Mouse (Mus musculus): ENCODE data around the gene Nat14. TPM values are rescaled to one million over a fixed set of nuclear protein-coding genes. Genes with fewer than 3 reads are reported as not detected.
A peak's percentile ranks its signal among the peaks of the same experiment; 100 is the strongest.

Nat14 gene
- total and polyA plus RNA-seq, 3 experiments = 3.5 to 5.8 (median 5.6) TPM

DNA sequence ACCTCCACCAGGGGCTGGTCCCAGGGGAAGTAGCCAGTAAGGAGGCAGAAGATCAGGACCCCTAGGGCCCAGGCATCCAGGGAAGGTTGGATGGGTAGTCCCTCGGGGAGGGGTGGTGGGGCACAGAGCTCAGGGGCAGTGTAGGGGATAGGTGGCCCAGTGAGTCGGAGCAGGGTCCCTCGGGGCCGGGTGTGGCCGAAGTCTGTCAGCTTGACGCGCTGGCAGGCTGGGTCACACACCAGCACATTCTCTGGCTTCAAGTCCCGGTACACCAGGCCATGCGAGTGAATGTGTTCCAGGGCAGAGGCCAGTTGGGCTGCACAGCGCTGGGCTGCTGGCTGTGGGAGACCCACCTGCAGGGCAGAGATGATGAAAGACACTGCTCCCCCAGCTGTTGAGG lies 35.5 kb downstream of the Nat14 start:
- TF ChIP-seq POLR2A (IDR thresholded peaks at IDR 0.05; ENCODE audit: insufficient read depth, low read depth, low read length) = no peak
- no peak for TF ChIP-seq CTCF (IDR thresholded peaks at IDR 0.05)
- TF ChIP-seq EP300 (IDR thresholded peaks at IDR 0.05; ENCODE audit: insufficient read depth, low read depth, low read length) = no peak
- H3K4me3 ChIP-seq = no peak overlapping the region
- DNase-seq = no peak
- no peaks in the 10 kb centered on the region for H3K79me2 ChIP-seq (replicated peaks; ENCODE audit: control insufficient read depth, insufficient read depth, low read length)
- H3K4me1 ChIP-seq (ENCODE audit: control insufficient read depth, insufficient read depth, low read length) = peaks cover 2% of the 10 kb centered on the region; the same call in 1 of the 2 replicates
- no peaks in the 10 kb centered on the region for H3K27me3 ChIP-seq (ENCODE audit: control insufficient read depth, insufficient read depth, low read length)
- no peaks in the 10 kb centered on the region for H3K36me3 ChIP-seq (ENCODE audit: control insufficient read depth, insufficient read depth, low read length)
- intact Hi-C loops (cut with DNase I) = no loop called here
- 65% methylated on average over 10 of the region's 10 CpGs for WGBS
- no peak overlapping the region for H3K27ac ChIP-seq
- no peak overlapping the region for H3K9ac ChIP-seq (ENCODE audit: low read depth, low read length)

DNA sequence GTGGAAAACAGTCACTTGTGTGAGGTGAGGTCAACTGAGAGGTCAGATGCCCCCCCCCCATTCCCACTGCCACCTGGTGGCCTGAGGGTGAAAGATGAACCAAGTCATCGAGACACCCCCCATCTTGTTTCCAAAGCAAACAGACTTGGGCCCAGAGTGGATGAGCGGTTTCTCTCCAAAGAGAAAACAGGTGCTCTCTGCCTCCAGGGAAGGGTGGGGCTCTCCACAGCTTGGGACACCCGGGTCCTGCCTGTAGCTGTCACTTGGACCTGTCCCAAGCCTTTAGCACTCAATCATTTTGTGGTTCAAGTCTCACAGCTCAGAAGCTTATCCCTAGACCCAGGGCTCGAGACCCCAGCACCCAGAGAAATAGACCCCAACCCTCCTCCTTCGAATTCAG lies 41.7 kb downstream of the Nat14 start:
- Histone ChIP-seq H3K4me1 (ENCODE audit: control insufficient read depth, insufficient read depth, low read length) (no peaks in the 10 kb centered on the region), H3K9ac (ENCODE audit: low read depth, low read length) (no peak overlapping the region), H3K27ac (no peak overlapping the region; the same call in 1 of the 2 replicates), H3K79me2 (replicated peaks; ENCODE audit: control insufficient read depth, insufficient read depth, low read length) (no peaks in the 10 kb centered on the region), H3K27me3 (ENCODE audit: control insufficient read depth, insufficient read depth, low read length) (no peaks in the 10 kb centered on the region), H3K36me3 (ENCODE audit: control insufficient read depth, insufficient read depth, low read length) (no peaks in the 10 kb centered on the region), H3K4me3 (no peak overlapping the region)
- peak; percentile 19 for TF ChIP-seq CTCF (IDR thresholded peaks at IDR 0.05)
- no peak for TF ChIP-seq POLR2A (IDR thresholded peaks at IDR 0.05; ENCODE audit: insufficient read depth, low read depth, low read length)
- intact Hi-C loops (cut with DNase I) = no loop called here
- DNase-seq = no peak
- 68% methylated on average over 5 of the region's 5 CpGs for WGBS

DNA sequence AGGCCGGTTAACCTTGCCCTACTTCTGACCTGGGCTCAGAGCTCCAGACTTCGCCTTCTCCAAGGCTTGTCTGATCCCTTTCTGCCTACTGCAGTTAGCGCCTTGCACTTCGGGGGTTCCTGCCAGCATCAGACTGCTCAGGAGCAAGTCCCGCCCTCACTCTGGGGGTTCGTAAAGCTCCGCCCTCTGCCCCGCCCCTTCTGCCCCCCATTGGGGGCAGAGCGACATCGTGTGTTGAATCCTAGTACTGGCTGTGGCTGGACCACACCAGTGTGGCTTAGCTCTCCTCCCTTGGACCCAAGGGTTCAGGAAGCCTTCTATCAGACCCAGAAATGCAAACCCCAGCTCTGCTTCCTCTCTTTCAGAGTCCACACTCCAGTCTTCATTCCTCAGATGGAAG lies 42.4 kb downstream of the Nat14 start, which contains the start of gene Sbk2:
TSS of gene Sbk2 (minus strand) at position 135 of the 400 bp plus-strand sequence.
- no peaks in the 10 kb centered on the region for H3K4me1 ChIP-seq (ENCODE audit: control insufficient read depth, insufficient read depth, low read length)
- no peak within 1 kb of the TSS; the same call in 1 of the 2 replicates for H3K9ac ChIP-seq (ENCODE audit: low read depth, low read length)
- no peak; the same call in 1 of the 2 replicates for TF ChIP-seq POLR2A (IDR thresholded peaks at IDR 0.05; ENCODE audit: insufficient read depth, low read depth, low read length)
- peak; percentile 79; the same call in 1 of the 2 replicates for TF ChIP-seq EP300 (IDR thresholded peaks at IDR 0.05; ENCODE audit: insufficient read depth, low read depth, low read length)
- peak; percentile 91 for TF ChIP-seq CTCF (IDR thresholded peaks at IDR 0.05)
- H3K27ac ChIP-seq = peak within 1 kb of the TSS; percentile 61; the same call in 1 of the 2 replicates
- no peaks in the 10 kb centered on the region for H3K36me3 ChIP-seq (ENCODE audit: control insufficient read depth, insufficient read depth, low read length)
- H3K79me2 ChIP-seq (replicated peaks; ENCODE audit: control insufficient read depth, insufficient read depth, low read length) = no peaks in the 10 kb centered on the region
- peak within 1 kb of the TSS; percentile 30; the same call in 1 of the 2 replicates for H3K4me3 ChIP-seq
- 2% methylated on average over 10 of the region's 10 CpGs for WGBS
- intact Hi-C loops (cut with DNase I) = loop anchor here (1.0 kb wide), 1 partner anchor 21 kb away; no protein-coding TSS in a partner anchor
- H3K27me3 ChIP-seq (ENCODE audit: control insufficient read depth, insufficient read depth, low read length) = no peaks in the 10 kb centered on the region
- peak; percentile 82 to 87 for DNase-seq

DNA sequence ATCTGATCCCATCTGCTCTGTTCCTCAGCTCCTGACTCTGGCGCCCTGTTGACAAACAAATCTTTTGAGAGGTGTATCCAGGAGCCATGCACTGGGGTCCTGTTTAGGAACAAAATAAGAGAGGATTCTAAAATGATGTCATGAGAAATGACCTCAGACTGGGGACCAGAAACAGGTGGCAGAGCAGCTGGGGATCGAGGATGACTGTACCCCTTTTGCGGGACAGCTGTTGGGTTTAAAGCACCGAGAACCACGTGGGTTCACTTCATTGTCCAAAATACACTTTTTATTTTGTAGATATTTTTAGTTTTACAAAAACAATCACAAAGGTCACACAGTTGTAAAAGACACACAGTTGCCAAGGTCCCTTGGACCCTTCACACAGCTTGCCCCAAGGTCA lies 43.2 kb downstream of the Nat14 start:
- intact Hi-C loops (cut with DNase I) = loop anchor here (1.0 kb wide), 1 partner anchor 22 kb away; no protein-coding TSS in a partner anchor
- no peaks in the 10 kb centered on the region for H3K4me1 ChIP-seq (ENCODE audit: control insufficient read depth, insufficient read depth, low read length)
- no peak for TF ChIP-seq POLR2A (IDR thresholded peaks at IDR 0.05; ENCODE audit: insufficient read depth, low read depth, low read length)
- no peak for TF ChIP-seq CTCF (IDR thresholded peaks at IDR 0.05)
- no peak for TF ChIP-seq EP300 (IDR thresholded peaks at IDR 0.05; ENCODE audit: insufficient read depth, low read depth, low read length)
- DNase-seq = no peak
- no peak overlapping the region for H3K9ac ChIP-seq (ENCODE audit: low read depth, low read length)
- WGBS = 69% methylated on average over 5 of the region's 5 CpGs
- H3K27me3 ChIP-seq (ENCODE audit: control insufficient read depth, insufficient read depth, low read length) = no peaks in the 10 kb centered on the region
- H3K36me3 ChIP-seq (ENCODE audit: control insufficient read depth, insufficient read depth, low read length) = no peaks in the 10 kb centered on the region
- H3K27ac ChIP-seq = no peak overlapping the region
- no peak overlapping the region for H3K4me3 ChIP-seq
- H3K79me2 ChIP-seq (replicated peaks; ENCODE audit: control insufficient read depth, insufficient read depth, low read length) = no peaks in the 10 kb centered on the region

DNA sequence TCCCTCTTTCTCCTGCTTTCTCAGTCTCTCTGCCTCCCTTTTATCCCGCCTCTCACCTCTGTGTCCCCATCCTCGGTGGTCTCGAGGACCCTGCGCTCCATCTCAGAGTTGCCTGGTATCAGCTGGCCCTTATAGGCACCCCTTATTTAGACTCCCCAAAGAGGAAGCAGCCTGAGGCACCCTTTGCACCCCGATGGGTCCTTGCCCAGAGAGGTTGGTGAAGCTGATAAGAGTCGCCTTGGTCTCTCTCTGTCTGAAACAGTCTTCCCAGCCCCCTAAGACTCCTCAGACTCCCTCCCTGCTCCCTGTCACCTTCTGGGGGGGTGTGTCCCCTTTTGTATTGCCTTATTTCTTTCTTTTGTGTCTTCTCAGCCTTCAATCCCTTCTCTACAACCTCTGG lies 49.2 kb downstream of the Nat14 start, which contains the start of gene Sbk3:
TSS of gene Sbk3 (minus strand) at position 101 of the 400 bp plus-strand sequence.
- H3K27ac ChIP-seq = peak within 1 kb of the TSS; percentile 84
- intact Hi-C loops (cut with DNase I) = no loop called here
- TF ChIP-seq POLR2A (IDR thresholded peaks at IDR 0.05; ENCODE audit: insufficient read depth, low read depth, low read length) (no peak), CTCF (IDR thresholded peaks at IDR 0.05) (no peak)
- DNase-seq = no peak
- H3K79me2 ChIP-seq (replicated peaks; ENCODE audit: control insufficient read depth, insufficient read depth, low read length) = no peaks in the 10 kb centered on the region
- peaks cover 6% of the 10 kb centered on the region for H3K4me1 ChIP-seq (ENCODE audit: control insufficient read depth, insufficient read depth, low read length)
- no peaks in the 10 kb centered on the region for H3K36me3 ChIP-seq (ENCODE audit: control insufficient read depth, insufficient read depth, low read length)
- WGBS = 57% methylated on average over 6 of the region's 6 CpGs
- H3K9ac ChIP-seq (ENCODE audit: low read depth, low read length) = peak within 1 kb of the TSS; percentile 12; the same call in 1 of the 2 replicates
- H3K27me3 ChIP-seq (ENCODE audit: control insufficient read depth, insufficient read depth, low read length) = no peaks in the 10 kb centered on the region
- H3K4me3 ChIP-seq = no peak within 1 kb of the TSS

- Histone ChIP-seq H3K4me1 (ENCODE audit: control insufficient read depth, insufficient read depth, low read length) (peaks cover 6% of the 10 kb centered on the region), H3K27ac (peak overlapping the region; percentile 84), H3K36me3 (ENCODE audit: control insufficient read depth, insufficient read depth, low read length) (no peaks in the 10 kb centered on the region), H3K9ac (ENCODE audit: low read depth, low read length) (no peak overlapping the region), H3K27me3 (ENCODE audit: control insufficient read depth, insufficient read depth, low read length) (no peaks in the 10 kb centered on the region), H3K4me3 (no peak overlapping the region), H3K79me2 (replicated peaks; ENCODE audit: control insufficient read depth, insufficient read depth, low read length) (no peaks in the 10 kb centered on the region)
- DNase-seq = peak in 1 of 2 experiments; percentile 60
- TF ChIP-seq POLR2A (IDR thresholded peaks at IDR 0.05; ENCODE audit: insufficient read depth, low read depth, low read length) (peak; percentile 10; the same call in 1 of the 2 replicates), CTCF (IDR thresholded peaks at IDR 0.05) (no peak), EP300 (IDR thresholded peaks at IDR 0.05; ENCODE audit: insufficient read depth, low read depth, low read length) (peak; percentile 71; the same call in 1 of the 2 replicates)
- WGBS = 10% methylated on average over 7 of the region's 7 CpGs
- intact Hi-C loops (cut with DNase I) = no loop called here
These were observed 49.9 kb downstream of the Nat14 start for GRCm38 (mm10) chr7:4971710-4972109.

Data from heart, adult 2 months (tissue).